Mouse (Mus musculus) CD8-positive naive resting alpha-beta T cell, adult 57 days (primary cell): Measurements from ENCODE around the gene Vmn1r90. TPM values are rescaled to one million over a fixed set of nuclear protein-coding genes. Genes with fewer than 3 reads are reported as not detected.

Experiments used
- total RNA-seq: library from RNA; stranded (reverse); gene quantifications from one replicate; pipeline ENCODE4 v1.2.4, GENCODE M21; 2023

Gene Vmn1r90
- not detected for total RNA-seq

GRCm38 (mm10) chr7:14563406-14563805, at the start of gene Vmn1r90:
Vmn1r90 (minus strand) TSS chr7:14563506.

Other genes with a start within 250 kb of the Vmn1r90 start
- not detected for gene Obox8, start 229.9 kb downstream of the Vmn1r90 start, total RNA-seq
- gene Sult2a8, start 116.7 kb downstream of the Vmn1r90 start, total RNA-seq, result not detected
- not detected for gene Sult2a7, start 69.3 kb downstream of the Vmn1r90 start, total RNA-seq
- gene Obox7, start 96.0 kb upstream of the Vmn1r90 start, total RNA-seq, result not detected